Mouse (Mus musculus) liver, embryonic 13.5 days (tissue): ENCODE data around the gene Hes7. TPM values are rescaled to one million over a fixed set of nuclear protein-coding genes. Genes with fewer than 3 reads are reported as not detected.

ENCODE experiments used
- ATAC-seq: fragments of 200-750 bp; cut with Nextera tagmentation; 2 replicates; pipeline ENCODE4 v1.8.0; 2017; ENCODE audit warnings: low read depth, mild to moderate bottlenecking, moderate number of reproducible peaks, moderate library complexity
- DNase-seq: peaks from one replicate; pipeline ENCODE4 v3.0.0; 2022
- H3K27ac ChIP-seq: fragments of 300-500 bp; sonication (generic); 2 replicates; pipeline ENCODE4 v1.5.1; 2015; ENCODE audit warnings: moderate library complexity, mild to moderate bottlenecking, inconsistent platforms
- H3K27me3 ChIP-seq: fragments of 300-500 bp; sonication (generic); 2 replicates; pipeline ENCODE4 v1.6.1; 2015; ENCODE audit warnings: mild to moderate bottlenecking, inconsistent platforms
- H3K36me3 ChIP-seq: fragments of 300-500 bp; sonication (generic); 2 replicates; pipeline ENCODE4 v1.6.1; 2015; ENCODE audit warnings: mild to moderate bottlenecking, inconsistent platforms
- H3K4me1 ChIP-seq: fragments of 300-500 bp; sonication (generic); replicated peaks from 2 replicates; pipeline ENCODE4 v1.6.1; 2015; ENCODE audit warnings: inconsistent platforms
- H3K4me2 ChIP-seq: fragments of 300-500 bp; sonication (generic); 2 replicates; pipeline ENCODE4 v1.6.1; 2015; ENCODE audit warnings: inconsistent platforms, mild to moderate bottlenecking, moderate library complexity
- H3K4me3 ChIP-seq: fragments of 300-500 bp; sonication (generic); replicated peaks from 2 replicates; pipeline ENCODE4 v1.5.1; 2015; ENCODE audit warnings: mild to moderate bottlenecking, inconsistent platforms
- H3K9ac ChIP-seq: fragments of 300-500 bp; sonication (generic); 2 replicates; pipeline ENCODE4 v1.6.1; 2015; ENCODE audit warnings: mild to moderate bottlenecking, inconsistent platforms
- H3K9me3 ChIP-seq: fragments of 300-500 bp; sonication (generic); replicated peaks from 2 replicates; pipeline ENCODE4 v1.6.1; 2016; ENCODE audit warnings: inconsistent platforms
- WGBS: fragments of 180-500 bp; shearing (Covaris S2); methylation state at CpG from one replicate; pipeline ENCODE4 v1.1.7; 2015; ENCODE audit not compliant: insufficient replicate concordance; 5-methylcytosine and 5-hydroxymethylcytosine counted together
- polyA plus RNA-seq: library from polyadenylated mRNA; unstranded; fragments of >200 nt; fragmentation: Nextera tagmentation; extraction: Ambion mirVana; gene quantifications from 2 replicates; pipeline ENCODE4 v1.2.1, GENCODE M21; 2015

The Hes7 gene
- polyA plus RNA-seq, 1 experiment from 2014 or later: 0.18 TPM

DNA sequence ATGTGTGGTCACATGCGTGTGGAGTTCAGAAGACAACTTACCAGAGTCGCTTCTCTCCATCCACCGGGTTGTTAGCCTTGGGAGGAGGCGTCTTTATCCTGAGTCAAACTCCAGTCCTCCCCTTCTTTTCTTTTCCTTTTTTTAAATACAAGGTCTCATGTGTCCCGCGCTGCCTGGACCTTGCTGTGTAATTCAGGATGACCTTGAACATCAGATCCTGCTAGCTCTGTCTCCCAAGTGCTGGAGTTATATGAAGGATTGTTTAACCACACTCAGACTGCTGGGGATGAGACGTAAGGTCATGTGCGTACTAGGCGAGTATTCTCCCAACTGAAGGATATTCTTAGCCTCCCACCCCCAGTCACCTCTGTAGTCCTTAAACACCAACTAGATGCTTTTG, 42.9 kb upstream of the Hes7 start:
- H3K36me3 ChIP-seq: no peaks in the 10 kb centered on the region
- ATAC-seq: no peak
- no peak overlapping the region for H3K27ac ChIP-seq
- WGBS: 83% methylated on average over 9 of the region's 9 CpGs
- no peak overlapping the region for H3K4me2 ChIP-seq
- no peak overlapping the region for H3K4me3 ChIP-seq
- H3K9ac ChIP-seq: no peak overlapping the region
- no peaks in the 10 kb centered on the region for H3K27me3 ChIP-seq
- H3K4me1 ChIP-seq: peaks cover 31% of the 10 kb centered on the region
- H3K9me3 ChIP-seq: no peaks in the 10 kb centered on the region
- DNase-seq: no peak

DNA sequence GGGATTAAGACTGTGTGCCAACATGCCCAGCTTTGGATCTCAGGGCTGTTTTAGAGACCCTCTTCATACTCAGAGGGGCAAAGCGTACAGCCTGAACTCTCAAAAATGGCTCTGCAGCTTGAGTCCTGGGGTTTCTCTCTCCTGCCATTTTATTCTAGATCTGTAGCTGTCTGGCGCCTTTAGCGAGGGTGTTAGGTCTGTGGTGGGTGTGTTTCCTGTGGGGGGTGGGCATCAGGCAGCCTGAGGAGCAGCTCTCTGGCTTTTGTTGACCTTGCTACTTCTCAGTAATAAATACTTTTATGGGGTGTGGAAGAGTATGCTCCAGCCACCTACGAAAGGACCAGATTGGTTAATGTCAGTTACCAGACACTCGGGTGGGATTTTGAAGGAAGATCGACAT, 42.2 kb upstream of the Hes7 start:
- ATAC-seq (no peak), DNase-seq (no peak)
- Histone ChIP-seq H3K4me3 (no peak overlapping the region), H3K27ac (no peak overlapping the region), H3K27me3 (no peaks in the 10 kb centered on the region), H3K9me3 (no peaks in the 10 kb centered on the region), H3K4me1 (peaks cover 27% of the 10 kb centered on the region), H3K9ac (no peak overlapping the region), H3K36me3 (no peaks in the 10 kb centered on the region), H3K4me2 (no peak overlapping the region)
- 70% methylated on average over 6 of the region's 6 CpGs for WGBS

DNA sequence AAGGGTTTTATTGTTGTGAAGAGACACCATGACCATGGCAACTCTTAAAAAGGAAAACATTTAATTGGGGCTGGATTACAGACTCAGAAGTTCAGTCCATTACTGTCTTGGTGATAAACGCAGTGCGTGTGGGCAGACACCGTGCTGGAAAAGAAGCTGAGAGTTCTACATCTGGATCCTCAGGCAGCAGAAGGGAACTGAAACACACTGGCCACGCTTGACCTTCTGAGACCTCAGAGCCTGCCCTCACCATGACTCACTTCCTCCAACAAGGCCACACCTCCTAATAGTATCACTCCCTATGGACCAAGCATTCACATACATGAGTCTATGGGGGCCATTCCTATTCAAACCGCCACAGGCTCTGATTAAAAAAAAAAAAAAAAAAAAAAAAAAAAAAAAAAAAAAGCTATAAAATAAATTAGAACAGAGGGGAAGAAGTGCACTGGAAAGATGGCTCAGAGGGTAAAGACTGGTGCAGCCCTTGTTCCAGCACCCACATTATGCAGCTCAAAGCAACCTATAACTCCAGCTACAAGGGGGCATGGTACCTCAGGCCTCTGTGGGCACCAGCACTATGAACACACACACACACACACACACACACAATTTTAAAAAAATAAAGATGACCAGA, 41.3 kb upstream of the Hes7 start:
- WGBS: 51% methylated on average over 5 of the region's 5 CpGs
- no peak for DNase-seq
- H3K27ac ChIP-seq: no peak overlapping the region
- H3K4me3 ChIP-seq: no peak overlapping the region
- ATAC-seq: peak; percentile 22; the same call in 1 of the 2 replicates
- H3K36me3 ChIP-seq: no peaks in the 10 kb centered on the region
- no peak overlapping the region for H3K4me2 ChIP-seq
- H3K9me3 ChIP-seq: no peaks in the 10 kb centered on the region
- no peak overlapping the region for H3K9ac ChIP-seq
- no peaks in the 10 kb centered on the region for H3K27me3 ChIP-seq
- peaks cover 20% of the 10 kb centered on the region for H3K4me1 ChIP-seq

DNA sequence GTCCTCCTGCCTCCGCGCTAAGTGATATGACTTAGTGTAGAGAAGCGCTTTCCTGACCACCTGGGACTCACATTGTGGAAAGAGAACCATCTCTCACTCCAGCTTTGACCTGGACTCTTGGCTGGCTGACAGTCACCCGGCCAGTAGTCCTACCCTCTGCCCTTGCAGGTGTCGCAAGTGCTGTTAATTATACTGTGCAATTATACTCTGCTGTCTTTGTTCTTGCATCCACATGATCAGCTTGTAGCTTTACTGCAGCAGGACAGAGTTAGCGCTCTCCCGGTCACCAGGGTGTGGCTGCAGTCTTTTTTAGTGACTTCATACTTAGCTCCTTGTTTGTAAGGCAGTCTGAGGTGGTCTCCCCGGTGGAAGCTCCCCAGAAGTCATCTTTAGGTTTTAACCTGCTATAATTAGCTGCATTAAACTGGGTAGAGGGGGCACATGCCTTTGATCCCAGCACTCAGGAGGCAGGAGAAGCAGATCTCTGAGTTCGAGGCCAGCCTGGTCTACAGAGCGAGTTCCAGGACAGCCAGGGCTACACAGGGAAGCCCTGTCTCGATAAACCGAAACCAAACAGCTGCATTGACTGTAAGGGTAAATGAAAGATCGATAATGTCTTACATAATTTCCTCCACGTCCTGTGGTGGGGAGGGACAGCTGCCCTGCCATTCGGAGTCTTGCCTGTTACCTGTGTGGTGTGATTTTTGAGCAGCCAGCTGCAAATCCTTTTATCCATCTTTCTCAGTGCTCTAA, 39.9 kb upstream of the Hes7 start:
- H3K9me3 ChIP-seq: no peaks in the 10 kb centered on the region
- H3K4me2 ChIP-seq: no peak overlapping the region
- H3K36me3 ChIP-seq: no peaks in the 10 kb centered on the region
- H3K9ac ChIP-seq: no peak overlapping the region
- ATAC-seq: no peak; the same call in 1 of the 2 replicates
- peaks cover 7% of the 10 kb centered on the region; the same call in 1 of the 2 replicates for H3K4me1 ChIP-seq
- DNase-seq: no peak
- H3K27ac ChIP-seq: no peak overlapping the region
- no peaks in the 10 kb centered on the region for H3K27me3 ChIP-seq
- no peak overlapping the region for H3K4me3 ChIP-seq
- WGBS: 74% methylated on average over 15 of the region's 15 CpGs

DNA sequence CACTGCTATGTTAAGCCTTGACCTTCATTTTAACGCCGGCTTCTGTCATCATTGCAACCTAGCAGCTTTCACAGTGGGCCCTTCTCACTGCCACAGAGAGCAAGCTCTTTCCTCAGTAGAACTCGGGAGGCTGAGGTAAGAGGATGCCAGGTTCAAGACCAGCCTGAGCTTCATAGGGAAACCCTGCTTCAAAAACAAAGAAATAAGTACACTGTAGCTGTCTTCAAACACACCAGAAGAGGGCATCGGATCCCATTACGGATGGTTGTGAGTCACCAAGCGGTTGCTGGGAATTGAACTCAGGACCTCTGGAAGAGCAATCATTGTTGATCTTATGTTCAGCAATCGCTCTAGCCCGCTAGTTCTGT, 39.4 kb upstream of the Hes7 start:
- Histone ChIP-seq H3K4me1 (peaks cover 6% of the 10 kb centered on the region; the same call in 1 of the 2 replicates), H3K27me3 (no peaks in the 10 kb centered on the region), H3K9ac (no peak overlapping the region), H3K36me3 (no peaks in the 10 kb centered on the region), H3K27ac (no peak overlapping the region), H3K4me2 (no peak overlapping the region), H3K9me3 (no peaks in the 10 kb centered on the region), H3K4me3 (no peak overlapping the region)
- WGBS: 74% methylated on average over 8 of the region's 8 CpGs
- ATAC-seq (no peak), DNase-seq (no peak)

DNA sequence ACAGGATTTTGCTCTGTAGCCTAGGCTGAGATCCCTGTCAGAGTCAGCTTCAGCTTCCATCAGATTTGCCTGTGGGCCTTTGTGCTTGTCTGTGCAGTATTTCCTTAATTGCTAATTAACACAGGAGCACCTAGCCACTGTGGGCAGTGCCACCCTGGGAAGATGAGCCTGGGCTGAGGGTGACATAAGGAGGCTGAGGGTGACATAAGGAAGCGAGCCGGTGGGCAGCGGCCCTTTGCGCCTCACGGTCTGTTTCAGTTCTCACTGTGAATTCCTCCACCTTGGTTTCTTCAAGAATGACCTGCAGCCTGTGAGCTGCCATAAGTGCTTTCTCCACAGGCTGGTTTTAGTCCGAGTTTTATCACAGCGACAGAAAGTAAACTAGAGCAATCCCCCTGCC, 38.6 kb upstream of the Hes7 start:
- Histone ChIP-seq H3K9ac (no peak overlapping the region), H3K27ac (no peak overlapping the region), H3K4me3 (no peak overlapping the region), H3K9me3 (no peaks in the 10 kb centered on the region), H3K4me2 (no peak overlapping the region), H3K27me3 (no peaks in the 10 kb centered on the region), H3K36me3 (no peaks in the 10 kb centered on the region), H3K4me1 (0 out of 2 replicates have a peak, but pooled peaks cover 6% of the 10 kb centered on the region)
- WGBS: 79% methylated on average over 7 of the region's 7 CpGs
- no peak for DNase-seq
- no peak for ATAC-seq

DNA sequence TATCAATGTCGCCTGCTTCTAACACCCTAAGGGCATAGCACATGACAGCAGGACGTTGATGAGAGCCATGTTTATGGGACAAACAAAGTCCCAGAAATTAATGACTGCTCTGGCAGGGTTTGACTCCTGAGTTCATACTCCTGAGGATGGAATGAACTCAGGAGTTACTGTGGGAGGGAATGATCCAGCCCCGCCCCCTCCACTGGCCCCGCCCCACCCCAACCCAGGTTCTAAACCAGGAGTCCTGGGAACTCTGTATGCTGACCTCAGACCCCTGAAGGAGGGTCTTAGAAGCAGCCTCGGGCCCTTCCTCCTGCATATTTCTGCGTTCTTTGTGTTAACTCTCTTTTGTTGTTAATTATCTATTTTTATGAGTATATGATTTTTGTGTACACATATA, 34.6 kb upstream of the Hes7 start:
- Histone ChIP-seq H3K9ac (no peak overlapping the region), H3K4me2 (no peak overlapping the region), H3K27me3 (no peaks in the 10 kb centered on the region), H3K4me3 (no peak overlapping the region), H3K9me3 (no peaks in the 10 kb centered on the region), H3K27ac (no peak overlapping the region), H3K36me3 (peaks cover 13% of the 10 kb centered on the region), H3K4me1 (peaks cover 34% of the 10 kb centered on the region)
- DNase-seq (no peak), ATAC-seq (no peak)
- WGBS: 58% methylated on average over 6 of the region's 6 CpGs

DNA sequence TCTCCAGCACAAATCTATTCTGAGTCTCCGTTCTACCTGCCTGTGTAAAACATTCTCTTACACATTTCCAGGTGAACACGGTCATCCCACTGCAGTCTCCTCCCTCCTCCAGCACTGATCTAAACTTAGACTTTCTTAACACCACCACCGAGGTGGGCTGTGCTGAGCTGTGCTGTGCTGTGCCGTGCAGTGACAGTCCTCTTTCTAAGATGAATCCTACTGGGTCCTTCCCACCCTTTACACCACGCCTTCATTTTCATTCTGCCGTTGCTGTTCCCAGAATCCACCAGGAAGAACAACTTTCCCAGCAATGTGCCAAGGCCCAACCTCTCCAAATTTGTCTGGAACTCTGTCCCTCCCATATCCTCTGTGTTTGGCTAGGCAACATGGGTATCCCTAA, 33.8 kb upstream of the Hes7 start:
- no peaks in the 10 kb centered on the region for H3K27me3 ChIP-seq
- peaks cover 37% of the 10 kb centered on the region for H3K4me1 ChIP-seq
- H3K27ac ChIP-seq: no peak overlapping the region
- 58% methylated on average over 6 of the region's 6 CpGs for WGBS
- H3K4me3 ChIP-seq: no peak overlapping the region
- no peak overlapping the region for H3K4me2 ChIP-seq
- no peak for DNase-seq
- H3K9ac ChIP-seq: no peak overlapping the region
- H3K36me3 ChIP-seq: peaks cover 21% of the 10 kb centered on the region
- no peak for ATAC-seq
- H3K9me3 ChIP-seq: no peaks in the 10 kb centered on the region

DNA sequence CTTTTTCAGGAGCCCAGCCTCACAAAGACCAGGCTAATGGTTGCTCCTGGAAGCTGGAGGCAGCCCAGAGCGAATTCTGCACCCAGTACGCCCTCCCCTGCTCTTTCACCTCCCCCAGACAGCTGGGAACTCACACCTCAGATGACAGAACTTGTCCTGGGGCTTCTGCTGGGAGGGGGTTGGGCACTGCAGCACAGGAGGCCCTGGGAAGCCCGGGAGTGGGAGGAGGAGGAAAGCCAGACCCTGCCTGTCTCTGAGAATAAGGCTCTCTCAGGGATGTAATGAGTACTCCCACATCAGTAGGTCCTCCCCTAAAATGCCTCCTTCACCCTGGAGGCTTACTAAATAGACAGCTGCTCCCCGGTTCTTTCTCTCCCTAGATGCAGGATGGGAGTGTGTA, 33.1 kb upstream of the Hes7 start:
- H3K27me3 ChIP-seq: no peaks in the 10 kb centered on the region
- DNase-seq: no peak
- H3K9ac ChIP-seq: 0 out of 2 replicates have a peak overlapping the region, but pooled peaks have one; percentile 19
- H3K4me2 ChIP-seq: no peak overlapping the region
- ATAC-seq: no peak
- no peak overlapping the region for H3K4me3 ChIP-seq
- 56% methylated on average over 4 of the region's 4 CpGs for WGBS
- H3K36me3 ChIP-seq: peaks cover 28% of the 10 kb centered on the region
- H3K27ac ChIP-seq: peak overlapping the region; percentile 94; the same call in 1 of the 2 replicates
- H3K9me3 ChIP-seq: no peaks in the 10 kb centered on the region
- H3K4me1 ChIP-seq: peaks cover 42% of the 10 kb centered on the region

DNA sequence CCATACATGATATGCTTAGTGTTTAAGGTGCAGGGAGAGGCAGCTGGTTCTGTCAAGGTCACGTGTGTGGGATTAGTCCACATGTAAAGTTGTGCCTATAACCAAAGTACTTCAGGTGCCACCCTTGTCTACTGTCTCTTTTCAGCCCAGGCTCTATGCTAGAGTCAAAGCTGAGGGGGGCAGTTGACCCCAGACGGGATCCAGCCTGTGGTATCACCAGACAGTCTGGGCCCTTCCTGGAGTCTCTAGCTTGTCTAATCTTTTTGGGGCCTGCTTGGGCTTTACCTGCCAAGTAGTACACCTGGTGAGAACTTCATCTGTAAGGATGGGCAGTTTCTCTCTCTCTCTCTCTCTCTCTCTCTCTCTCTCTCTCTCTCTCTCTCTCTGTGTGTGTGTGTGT, 32.6 kb upstream of the Hes7 start:
- Histone ChIP-seq H3K4me3 (peak overlapping the region; percentile 99; the same call in 1 of the 2 replicates), H3K9ac (0 out of 2 replicates have a peak overlapping the region, but pooled peaks have one; percentile 19)
- 58% methylated on average over 2 of the region's 2 CpGs for WGBS

DNA sequence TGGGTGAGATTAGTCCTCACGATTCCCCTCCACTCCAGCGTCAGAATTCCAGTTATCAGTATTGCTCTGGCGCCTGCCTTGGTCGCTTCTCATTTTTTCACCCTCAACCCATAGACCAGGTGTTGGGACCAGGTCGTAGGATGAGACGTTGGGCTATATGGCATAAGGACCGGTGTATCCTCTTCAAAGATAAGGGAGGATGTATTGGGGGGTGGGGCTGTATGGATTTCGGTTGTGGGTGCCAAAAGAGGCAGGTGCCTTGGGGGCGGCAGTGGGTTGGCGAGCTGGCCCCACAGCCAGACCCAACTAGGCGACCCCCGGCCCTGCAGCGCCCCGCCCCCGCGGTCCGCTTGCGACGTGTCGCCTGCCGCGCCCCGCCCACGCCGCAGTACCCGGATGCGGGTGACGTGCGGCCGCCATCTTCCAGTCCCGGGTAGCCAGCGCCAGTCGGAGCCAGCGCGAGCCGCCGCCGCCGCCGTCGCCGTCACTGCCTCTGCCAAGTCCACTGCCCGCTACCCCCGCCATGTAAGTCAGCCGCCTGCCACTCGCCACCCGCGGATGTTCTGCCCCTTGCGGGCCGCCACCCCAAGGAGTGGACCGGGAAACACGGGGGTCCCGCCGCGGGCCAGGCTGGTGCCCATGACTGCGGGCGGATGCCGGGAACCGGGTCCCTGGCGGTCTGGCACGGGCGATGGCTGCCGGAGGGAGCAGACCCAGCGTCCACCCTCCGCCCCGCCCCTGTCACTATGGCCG, 31.9 kb upstream of the Hes7 start, which contains the start of gene Vamp2:
Vamp2 (plus strand) TSS at position 388 of the 753 bp plus-strand sequence.
- peak within 1 kb of the TSS; percentile 99 for H3K4me3 ChIP-seq
- ATAC-seq (peak; percentile 57), DNase-seq (peak; percentile 81)
- peak within 1 kb of the TSS; percentile 100 for H3K9ac ChIP-seq
- no peaks in the 10 kb centered on the region for H3K9me3 ChIP-seq
- peak within 1 kb of the TSS; percentile 98 for H3K4me2 ChIP-seq
- peaks cover 49% of the 10 kb centered on the region for H3K4me1 ChIP-seq
- H3K36me3 ChIP-seq: peaks cover 34% of the 10 kb centered on the region
- H3K27me3 ChIP-seq: no peaks in the 10 kb centered on the region
- WGBS: under 1% methylated on average over 63 of the region's 67 CpGs
- H3K27ac ChIP-seq: peak within 1 kb of the TSS; percentile 94

More for the DNA sequence above, 32.6 kb upstream of the Hes7 start:
- Histone ChIP-seq H3K27me3 (no peaks in the 10 kb centered on the region), H3K36me3 (peaks cover 30% of the 10 kb centered on the region), H3K9me3 (no peaks in the 10 kb centered on the region), H3K4me1 (peaks cover 45% of the 10 kb centered on the region), H3K27ac (peak overlapping the region; percentile 94; the same call in 1 of the 2 replicates), H3K4me2 (peak overlapping the region; percentile 98)
- DNase-seq: no peak
- ATAC-seq: no peak
